Mouse (Mus musculus) heart, adult 2 months (tissue): ENCODE data around the gene 4931406P16Rik. TPM values are rescaled to one million over a fixed set of nuclear protein-coding genes. Genes with fewer than 3 reads are reported as not detected.
A peak's percentile ranks its signal among the peaks of the same experiment; 100 is the strongest.
"Not testable (repeated sequence)": the region's sequence is repeated elsewhere in the genome, so short reads cannot be mapped to it uniquely, and the experiment has no call there.

ENCODE experiments used
- DNase-seq, 2 experiments: peaks; one replicate each; pipeline ENCODE4 v3.0.0; 2021
- H3K27ac ChIP-seq: fragments of 200-600 bp; 2 replicates; pipeline ENCODE4 v1.8.1; 2022
- H3K27me3 ChIP-seq: fragments of 200-500 bp; 2 replicates; pipeline ENCODE4 v1.6.1; 2012; ENCODE audit warnings: mild to moderate bottlenecking, low read length, inconsistent platforms, mixed read lengths; ENCODE audit not compliant: control insufficient read depth, insufficient read depth
- H3K36me3 ChIP-seq: fragments of 200-500 bp; 2 replicates; pipeline ENCODE4 v1.6.1; 2012; ENCODE audit warnings: low read length, inconsistent platforms; ENCODE audit not compliant: control insufficient read depth, insufficient read depth
- H3K4me1 ChIP-seq: fragments of 200-500 bp; 2 replicates; pipeline ENCODE4 v1.6.1; 2011; ENCODE audit warnings: low read length; ENCODE audit not compliant: control insufficient read depth, insufficient read depth
- H3K4me3 ChIP-seq: fragments of 200-600 bp; 2 replicates; pipeline ENCODE4 v1.8.1; 2022
- H3K79me2 ChIP-seq: fragments of 200-500 bp; replicated peaks from 2 replicates; pipeline ENCODE4 v1.6.1; 2012; ENCODE audit warnings: mild to moderate bottlenecking, inconsistent platforms, low read length, moderate library complexity, mixed read lengths; ENCODE audit not compliant: control insufficient read depth, insufficient read depth
- H3K9ac ChIP-seq: fragments of 200-500 bp; 2 replicates; pipeline ENCODE4 v1.6.1; 2012; ENCODE audit warnings: low read depth, mild to moderate bottlenecking, control low read depth, inconsistent platforms, low read length, mixed read lengths
- CTCF ChIP-seq: fragments of 200-600 bp; IDR thresholded peaks from 2 replicates; pipeline ENCODE4 v1.8.1; 2022; ENCODE audit warnings: antibody characterized with exemption, mild to moderate bottlenecking, moderate library complexity
- EP300 ChIP-seq: fragments of 200-500 bp; IDR thresholded peaks from 2 replicates; pipeline ENCODE4 v1.6.1; 2011; ENCODE audit warnings: low read depth, low read length, control low read depth; ENCODE audit not compliant: insufficient read depth
- POLR2A ChIP-seq: fragments of 200-500 bp; IDR thresholded peaks from 2 replicates; pipeline ENCODE4 v1.6.1; 2011; ENCODE audit warnings: mild to moderate bottlenecking, low read depth, low read length, control low read depth; ENCODE audit not compliant: insufficient read depth
- WGBS: fragments of 180-500 bp; shearing (Covaris S2); methylation state at CpG from one replicate; pipeline ENCODE4 v1.1.7; 2018; 5-methylcytosine and 5-hydroxymethylcytosine counted together
- intact Hi-C: fragments of 180-260 bp; cut with DNase I; formaldehyde crosslinking; loops from one replicate; pipeline ENCODE4 v1.15.1; 2025
- polyA plus RNA-seq: library from polyadenylated mRNA; depleted of rRNA; stranded (reverse); fragments of >200 nt; gene quantifications from 2 replicates; pipeline ENCODE4 v1.2.3, GENCODE M21; 2012
- total RNA-seq, 2 experiments: library from RNA; stranded (reverse); gene quantifications; 2 replicates each; pipeline ENCODE4 v1.2.3; 2021

The 4931406P16Rik gene
- total and polyA plus RNA-seq, 3 experiments, result 24.9 to 44.1 (median 40.7) TPM

- H3K79me2 ChIP-seq, result no peaks in the 10 kb centered on the region; the same call in 1 of the 2 replicates
- DNase-seq, result no peak
- H3K4me3 ChIP-seq, result no peak overlapping the region
- TF ChIP-seq POLR2A (no peak), CTCF (no peak), EP300 (no peak)
- no peaks in the 10 kb centered on the region for H3K27me3 ChIP-seq
- no peak overlapping the region for H3K9ac ChIP-seq
- H3K27ac ChIP-seq, result no peak overlapping the region
- intact Hi-C loops, result no loop called here
- 56% methylated on average over 7 of the region's 7 CpGs for WGBS
- H3K4me1 ChIP-seq, result peaks cover 2% of the 10 kb centered on the region; the same call in 1 of the 2 replicates
- H3K36me3 ChIP-seq, result no peaks in the 10 kb centered on the region
Measured at GRCm38 (mm10) chr7:34213281-34213680, 100.1 kb downstream of the 4931406P16Rik start.

- no peak overlapping the region for H3K9ac ChIP-seq
- no peaks in the 10 kb centered on the region for H3K4me1 ChIP-seq
- intact Hi-C loops, result no loop called here
- TF ChIP-seq CTCF, result peak; percentile 43
- TF ChIP-seq POLR2A, result no peak
- H3K4me3 ChIP-seq, result no peak overlapping the region
- H3K27me3 ChIP-seq, result no peaks in the 10 kb centered on the region
- H3K79me2 ChIP-seq, result no peaks in the 10 kb centered on the region; the same call in 1 of the 2 replicates
- WGBS, result 84% methylated on average over 9 of the region's 9 CpGs
- H3K27ac ChIP-seq, result no peak overlapping the region
- DNase-seq, result no peak
- no peaks in the 10 kb centered on the region for H3K36me3 ChIP-seq
Measured at GRCm38 (mm10) chr7:34208027-34208745, 105.2 kb downstream of the 4931406P16Rik start.

GRCm38 (mm10) chr7:34206331-34206730 lies 107.0 kb downstream of the 4931406P16Rik start:
- Histone ChIP-seq H3K9ac (no peak overlapping the region), H3K36me3 (no peaks in the 10 kb centered on the region), H3K27me3 (no peaks in the 10 kb centered on the region), H3K4me1 (no peaks in the 10 kb centered on the region), H3K79me2 (no peaks in the 10 kb centered on the region; the same call in 1 of the 2 replicates), H3K27ac (no peak overlapping the region), H3K4me3 (no peak overlapping the region)
- no peak for TF ChIP-seq CTCF
- no peak for TF ChIP-seq POLR2A
- TF ChIP-seq EP300, result no peak
- intact Hi-C loops, result no loop called here
- DNase-seq, result no peak
- WGBS, result 91% methylated on average over 6 of the region's 6 CpGs

- H3K27ac ChIP-seq, H3K36me3 ChIP-seq, H3K79me2 ChIP-seq, DNase-seq, H3K4me1 ChIP-seq, H3K27me3 ChIP-seq, H3K9ac ChIP-seq, H3K4me3 ChIP-seq: not testable (repeated sequence)
- 89% methylated on average over 10 of the region's 10 CpGs for WGBS
- intact Hi-C loops, result loop anchor here (5.0 kb wide), 1 partner anchor 405 kb away; no protein-coding TSS in a partner anchor
Measured at GRCm38 (mm10) chr7:34202147-34202546, 111.2 kb downstream of the 4931406P16Rik start.

- Histone ChIP-seq H3K9ac (no peak overlapping the region), H3K79me2 (peaks cover 3% of the 10 kb centered on the region; the same call in 1 of the 2 replicates), H3K4me1 (no peaks in the 10 kb centered on the region), H3K4me3 (no peak overlapping the region), H3K36me3 (no peaks in the 10 kb centered on the region; the same call in 1 of the 2 replicates), H3K27me3 (no peaks in the 10 kb centered on the region), H3K27ac (no peak overlapping the region)
- no peak for TF ChIP-seq EP300
- no peak for TF ChIP-seq POLR2A
- no peak for TF ChIP-seq CTCF
- intact Hi-C loops, result loop anchor here (5.0 kb wide), 1 partner anchor 404 kb away; no protein-coding TSS in a partner anchor
- DNase-seq, result no peak
- WGBS, result 99% methylated on average over 2 of the region's 2 CpGs
Measured at GRCm38 (mm10) chr7:34200829-34201228, 112.5 kb downstream of the 4931406P16Rik start.

DNA sequence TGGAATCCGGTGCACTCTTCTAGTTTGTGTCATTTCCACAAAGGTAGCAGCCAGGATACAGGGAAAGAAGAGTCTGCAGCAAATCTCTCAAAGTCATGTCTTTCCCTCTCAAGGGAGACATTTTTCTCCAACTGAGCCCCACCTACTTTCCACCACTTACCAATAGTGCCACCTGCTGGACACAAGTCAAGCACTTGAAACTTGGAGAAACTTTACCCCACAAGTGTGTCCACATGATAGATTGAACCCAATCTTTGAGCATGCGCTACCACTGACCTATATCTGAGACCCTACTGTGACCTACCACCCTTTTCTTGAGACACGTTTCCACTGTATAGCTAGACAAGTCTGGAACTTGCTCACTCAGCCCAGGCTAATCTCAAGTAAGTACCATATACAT lies 115.0 kb downstream of the 4931406P16Rik start:
- peaks cover 3% of the 10 kb centered on the region; the same call in 1 of the 2 replicates for H3K79me2 ChIP-seq
- intact Hi-C loops, result no loop called here
- no peak overlapping the region for H3K4me3 ChIP-seq
- TF ChIP-seq POLR2A (no peak), CTCF (peak; percentile 76), EP300 (no peak)
- H3K27me3 ChIP-seq, result no peaks in the 10 kb centered on the region
- no peak overlapping the region for H3K27ac ChIP-seq
- WGBS, result 43% methylated on average over 3 of the region's 3 CpGs
- DNase-seq, result peak in 1 of 2 experiments; percentile 24
- no peaks in the 10 kb centered on the region for H3K4me1 ChIP-seq
- no peaks in the 10 kb centered on the region; the same call in 1 of the 2 replicates for H3K36me3 ChIP-seq
- H3K9ac ChIP-seq, result no peak overlapping the region
